Mouse (Mus musculus) c-Kit-positive CD71-positive TER-119-negative erythroid progenitor cells, embryonic 14.5 days (primary cell): ENCODE measurements around the gene Stk39.

Experiments used
- DNase-seq: peaks from one replicate; pipeline ENCODE4 v3.0.0-alpha.2; 2013; ENCODE audit warnings: low read depth

The Stk39 gene

DNA sequence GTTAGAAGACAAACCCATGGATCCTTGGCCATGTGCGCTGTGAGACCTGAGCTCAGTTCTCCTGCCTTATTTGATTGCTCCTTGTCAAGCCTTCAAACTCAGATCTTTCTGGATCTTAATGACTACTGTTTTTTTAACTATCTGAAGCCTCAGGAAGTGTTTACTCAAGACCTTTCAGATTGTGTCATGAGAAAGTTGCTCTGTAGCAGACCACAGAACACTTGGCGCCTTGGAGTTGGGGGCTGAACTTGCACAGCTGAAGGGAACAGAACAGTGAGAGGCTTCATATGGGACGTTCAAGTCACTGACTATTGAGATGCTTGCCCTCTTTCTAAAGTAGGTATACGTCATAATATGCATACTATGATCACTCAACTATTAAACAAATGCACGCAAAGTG is 239.1 kb downstream of the Stk39 start:
- no peak for DNase-seq

DNA sequence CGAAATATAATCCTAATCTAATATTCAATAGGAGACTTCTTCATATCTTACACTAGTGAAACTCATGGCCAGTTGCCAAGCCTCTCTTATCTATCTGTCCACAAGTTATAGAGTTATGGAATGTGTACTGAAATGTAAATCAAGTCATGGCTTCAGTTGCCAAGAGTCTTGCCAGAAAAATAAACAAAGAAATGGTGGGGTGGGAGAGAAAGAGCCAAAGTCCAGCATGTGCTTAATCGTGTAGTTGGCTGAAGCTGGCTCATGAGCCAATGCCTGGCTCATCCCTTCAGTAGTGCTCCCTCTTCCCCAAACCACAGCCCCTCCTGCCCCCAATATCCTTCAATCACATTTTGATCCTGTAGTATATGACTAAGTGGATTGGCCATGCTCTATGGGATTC is 242.2 kb downstream of the Stk39 start:
- no peak for DNase-seq

DNA sequence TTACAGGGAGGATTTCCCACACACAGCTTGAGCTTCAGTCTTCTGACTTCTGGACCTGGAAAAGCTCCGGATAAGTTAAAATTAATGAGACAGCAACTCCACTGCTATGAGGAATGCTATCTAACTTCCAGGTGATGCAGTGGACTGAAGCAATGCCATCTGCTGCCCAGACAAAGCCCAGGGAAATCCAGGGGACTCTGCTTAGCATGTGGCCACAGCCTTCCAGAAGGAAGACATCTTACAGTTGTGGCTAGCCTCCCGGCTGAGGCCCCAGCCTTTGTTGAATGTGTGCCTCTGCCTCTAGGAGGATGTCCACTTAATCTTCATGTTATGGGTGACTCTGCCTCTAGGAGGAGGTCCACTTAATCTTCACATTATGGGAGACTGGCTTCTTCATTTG is 243.0 kb downstream of the Stk39 start:
- DNase-seq, result no peak

DNA sequence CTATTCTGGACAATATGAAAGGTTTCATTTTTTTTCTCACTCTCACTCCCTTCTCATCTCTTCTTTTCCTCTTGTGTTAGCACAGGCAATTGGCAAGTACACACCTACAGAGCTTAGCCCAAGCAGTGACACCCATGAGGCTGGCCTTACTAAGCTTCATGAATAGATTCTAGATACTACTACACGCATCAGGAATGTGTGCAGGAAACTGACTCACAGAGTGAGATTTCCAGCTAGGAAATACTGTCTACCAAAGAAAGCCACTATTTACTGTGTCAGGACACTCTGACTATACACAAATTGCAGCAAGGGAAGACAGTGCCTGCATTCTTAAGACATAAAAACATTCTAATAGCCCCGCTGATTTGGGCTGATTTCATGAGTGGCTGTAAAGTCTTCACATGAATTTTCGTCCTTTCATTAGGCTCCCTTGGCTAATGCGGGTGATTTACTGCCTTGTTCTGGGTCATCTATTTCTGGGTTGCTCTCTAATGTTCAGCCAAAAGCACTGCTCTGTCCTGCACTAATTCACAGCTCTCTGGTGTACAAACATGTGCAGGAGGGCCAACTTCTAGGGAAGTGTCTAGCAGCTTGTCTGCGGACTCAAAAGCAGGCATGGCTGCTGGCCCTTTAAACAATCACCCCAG is 249.7 kb downstream of the Stk39 start:
- no peak for DNase-seq

DNA sequence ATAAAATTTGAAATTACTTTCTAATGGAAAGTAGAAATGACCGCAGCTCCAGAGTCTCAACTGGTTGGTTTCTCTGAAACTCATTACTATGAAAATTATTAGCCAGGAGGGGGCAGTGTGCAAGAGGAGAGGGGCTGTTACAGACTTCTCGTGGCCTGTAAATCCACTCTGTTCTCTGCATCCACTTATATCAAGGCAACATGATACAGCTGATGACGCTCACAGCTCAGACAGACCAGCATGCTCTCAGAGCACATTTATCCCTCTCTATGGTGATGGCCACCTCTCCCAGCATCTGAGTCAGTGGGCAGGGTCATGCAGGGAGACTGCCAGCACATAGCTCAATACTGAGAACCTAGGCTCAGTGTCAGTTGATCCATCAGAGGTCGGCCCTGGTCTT is 250.8 kb downstream of the Stk39 start:
- no peak for DNase-seq

DNA sequence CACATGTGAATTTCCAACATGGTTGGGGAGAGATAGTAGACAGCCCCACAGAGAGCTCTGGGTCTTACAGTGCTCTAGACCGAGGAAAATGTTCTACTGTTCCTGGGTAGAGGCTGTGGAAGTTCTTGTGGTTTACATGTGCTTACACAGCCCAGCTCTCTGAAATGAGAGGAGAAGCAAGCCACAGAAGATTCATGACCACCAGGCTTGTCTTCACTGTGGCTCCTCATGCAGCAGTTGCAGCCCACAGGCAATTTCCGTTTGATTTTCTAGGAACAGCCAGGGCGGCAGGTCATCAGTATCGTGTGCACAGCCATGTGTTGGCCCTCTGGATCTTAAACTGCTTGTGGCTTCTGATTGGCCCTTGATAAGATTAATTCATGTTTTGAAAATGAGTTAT is 252.2 kb downstream of the Stk39 start:
- DNase-seq, result no peak

DNA sequence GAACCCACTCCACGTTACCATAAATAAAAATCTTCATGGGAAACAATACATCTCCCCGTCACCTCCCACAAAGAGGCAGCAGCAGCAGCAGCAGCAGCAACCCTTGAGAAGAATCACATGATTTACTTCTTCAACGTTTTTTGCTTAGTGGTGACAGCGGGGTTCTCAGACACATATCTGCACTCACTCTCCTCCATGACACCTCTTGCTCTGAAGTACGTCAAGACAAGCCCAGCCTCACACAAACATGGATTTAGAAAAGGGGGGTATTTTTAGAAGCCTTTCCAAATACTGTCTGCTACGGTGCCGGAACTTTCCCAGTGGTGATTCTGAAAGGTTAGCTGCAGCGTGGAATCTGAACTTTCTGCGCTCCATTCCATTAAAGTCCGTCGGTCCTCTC is 256.9 kb downstream of the Stk39 start:
- DNase-seq, result no peak

DNA sequence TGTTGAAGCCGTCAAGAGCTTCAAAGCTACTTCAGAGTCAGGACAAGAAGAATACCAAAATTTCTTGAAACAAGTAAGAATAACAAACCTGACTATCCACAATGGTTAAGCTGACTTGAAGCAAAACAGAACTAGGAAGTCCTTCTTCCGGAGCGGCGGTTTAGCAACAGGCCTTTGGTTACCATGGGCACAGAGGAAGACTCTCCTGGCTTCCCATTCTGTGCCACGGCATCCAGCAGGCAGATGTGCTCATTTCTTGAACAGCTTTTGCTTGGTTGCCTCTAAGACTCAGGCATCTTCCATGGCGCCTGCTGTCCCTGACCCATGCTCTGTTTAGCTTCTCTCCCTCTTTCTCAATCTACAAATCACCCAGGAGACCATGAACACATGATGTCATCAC is 257.7 kb downstream of the Stk39 start:
- DNase-seq, result no peak

DNA sequence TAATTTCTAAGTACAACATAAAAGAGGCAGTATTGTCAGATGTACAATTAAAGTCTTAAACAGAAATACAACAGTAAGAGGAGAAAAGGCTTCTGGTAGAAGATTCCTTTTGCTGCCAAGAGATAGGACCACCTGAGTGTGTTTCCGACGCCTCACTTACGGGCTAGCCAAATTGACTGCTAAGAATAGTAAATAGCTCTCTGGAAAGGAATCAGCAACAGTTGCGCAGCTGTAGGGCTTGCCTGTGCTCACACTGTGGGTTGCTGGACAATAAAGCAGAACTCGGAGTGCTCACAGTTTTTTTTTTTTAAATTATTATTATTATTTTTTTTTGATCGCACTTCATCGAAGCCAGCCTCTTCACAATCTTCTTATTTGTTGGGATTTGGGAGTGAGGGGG is 260.6 kb downstream of the Stk39 start:
- no peak for DNase-seq

DNA sequence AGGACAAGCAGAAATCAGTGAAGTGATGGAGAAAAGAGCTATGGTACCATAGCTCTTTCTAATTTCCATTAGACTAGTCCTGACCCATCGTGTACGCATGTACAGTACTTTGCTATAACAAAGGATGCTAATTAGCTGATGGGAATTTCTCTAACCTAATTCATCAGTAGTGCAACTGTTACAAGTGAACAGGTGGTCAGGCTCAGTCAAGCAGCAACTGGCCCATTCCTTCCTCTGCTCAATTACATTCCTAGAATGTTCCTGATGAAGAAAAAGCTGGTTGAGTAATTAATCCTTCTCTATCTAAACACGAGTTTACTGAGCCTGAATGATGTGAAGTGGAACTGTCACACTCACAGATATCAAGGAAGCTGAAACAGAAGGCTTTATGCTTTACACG is 275.8 kb downstream of the Stk39 start:
- no peak for DNase-seq

DNA sequence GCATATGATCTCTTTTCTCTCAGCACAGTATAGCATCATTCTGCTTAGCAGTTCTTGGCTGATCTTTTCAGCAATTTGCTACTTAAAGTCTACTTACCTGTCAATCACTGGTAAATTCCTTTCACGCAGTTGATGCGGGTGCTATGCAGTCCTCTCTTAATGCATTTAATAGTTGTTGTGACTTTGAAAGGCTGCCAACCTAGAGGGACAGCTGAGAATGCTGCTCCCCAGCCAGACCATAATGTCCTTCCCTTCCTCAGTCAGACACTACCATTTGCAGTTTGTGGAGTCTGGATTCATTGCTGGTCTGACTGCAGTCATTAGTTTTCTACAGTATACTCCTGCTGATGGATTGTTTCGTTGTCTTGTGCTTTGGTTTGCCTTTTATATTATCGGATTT is 277.6 kb downstream of the Stk39 start:
- DNase-seq, result no peak

DNA sequence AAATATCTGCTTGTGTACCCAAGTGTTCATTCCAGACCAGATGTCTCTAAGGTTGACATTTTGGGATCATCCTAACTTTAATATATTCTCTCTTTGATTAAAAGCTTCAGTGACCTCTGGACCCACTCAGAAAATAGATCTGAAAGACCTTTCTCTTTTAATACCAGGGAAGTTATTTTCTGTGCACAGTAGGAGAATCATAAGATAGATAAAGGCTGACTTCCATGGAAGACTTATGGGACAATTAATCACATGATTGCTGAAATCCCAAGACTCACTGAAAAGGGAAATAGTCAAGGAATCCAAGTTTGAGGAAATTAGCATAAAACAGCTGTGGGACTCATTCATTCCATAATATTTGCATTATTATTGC is 278.6 kb downstream of the Stk39 start:
- no peak for DNase-seq

DNA sequence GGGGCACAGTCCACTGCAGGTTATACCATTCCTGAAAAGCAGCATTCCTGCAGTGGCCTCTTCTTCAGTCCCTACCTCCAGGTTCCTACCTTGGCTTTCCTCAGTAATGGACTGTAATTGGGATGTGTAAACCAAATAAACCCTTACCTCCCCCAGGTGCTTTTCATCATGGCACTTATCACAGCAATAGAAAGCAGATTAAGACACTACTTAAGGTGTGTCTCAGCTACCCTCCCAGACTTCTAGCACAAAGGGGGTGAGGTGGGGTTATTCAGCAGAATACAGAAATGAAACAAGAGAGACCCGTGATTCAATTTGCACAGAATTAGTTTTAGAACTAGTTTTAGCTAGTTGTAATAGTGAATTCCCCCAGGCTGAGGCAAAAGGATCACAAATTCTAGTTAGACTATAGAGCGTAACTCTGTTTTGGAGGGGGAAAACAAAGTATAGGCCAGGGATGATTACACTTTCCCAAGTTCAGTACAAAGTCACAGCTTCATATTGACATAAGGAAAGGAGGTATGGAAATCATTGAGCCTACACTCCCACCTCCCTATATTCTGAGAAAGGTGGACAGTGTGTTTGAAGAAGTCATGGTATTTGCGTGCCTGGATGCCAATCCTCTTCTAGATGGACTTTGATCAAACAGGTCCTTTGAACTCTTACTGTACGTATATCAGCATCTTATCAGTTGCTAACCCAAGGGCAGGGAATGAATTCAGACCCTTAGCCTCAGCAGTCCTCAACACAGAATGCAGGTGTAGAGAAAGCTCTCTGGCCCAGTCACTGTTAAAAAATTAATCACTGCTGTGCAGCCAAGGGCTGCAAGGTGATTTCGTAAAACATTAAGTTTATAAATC is 279.2 kb downstream of the Stk39 start:
- no peak for DNase-seq

DNA sequence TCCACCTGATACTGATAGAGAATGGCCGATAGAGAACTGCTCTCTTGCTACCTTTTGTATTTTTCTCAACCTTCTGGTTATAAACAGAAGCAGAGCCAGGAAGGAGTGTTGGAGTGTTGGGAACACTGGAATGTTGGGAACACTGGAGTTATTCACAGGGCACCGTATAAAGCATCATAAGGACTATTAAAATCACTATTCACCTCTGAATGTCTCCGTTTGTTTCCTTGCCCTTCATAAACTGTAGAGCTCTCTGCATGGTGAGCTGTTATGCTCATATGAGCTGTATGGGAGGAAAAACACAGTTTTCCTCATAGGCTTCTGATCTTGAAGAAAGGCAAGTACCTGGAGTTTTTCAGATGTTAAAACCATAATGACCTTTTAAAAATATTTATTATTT is 295.6 kb downstream of the Stk39 start:
- no peak for DNase-seq

DNA sequence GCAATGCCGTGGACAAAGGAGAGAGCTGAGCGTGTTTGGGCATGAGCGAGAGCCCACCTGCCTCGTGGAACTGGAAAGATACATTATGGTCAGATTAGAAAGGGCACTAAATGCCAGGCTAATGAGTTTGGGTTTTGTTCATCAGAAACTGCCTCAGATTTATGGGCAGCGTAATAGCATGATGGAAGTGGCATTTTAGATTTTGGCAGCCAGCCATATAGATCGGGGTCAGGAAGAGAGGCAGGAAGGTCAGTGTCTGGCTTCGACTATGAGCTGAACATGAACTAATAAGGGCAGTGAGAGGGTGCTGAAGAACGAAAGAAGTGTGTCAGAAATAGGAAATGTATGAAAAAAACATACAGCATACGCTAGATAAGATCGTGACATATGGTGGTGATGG is 300.8 kb downstream of the Stk39 start:
- DNase-seq, result no peak

DNA sequence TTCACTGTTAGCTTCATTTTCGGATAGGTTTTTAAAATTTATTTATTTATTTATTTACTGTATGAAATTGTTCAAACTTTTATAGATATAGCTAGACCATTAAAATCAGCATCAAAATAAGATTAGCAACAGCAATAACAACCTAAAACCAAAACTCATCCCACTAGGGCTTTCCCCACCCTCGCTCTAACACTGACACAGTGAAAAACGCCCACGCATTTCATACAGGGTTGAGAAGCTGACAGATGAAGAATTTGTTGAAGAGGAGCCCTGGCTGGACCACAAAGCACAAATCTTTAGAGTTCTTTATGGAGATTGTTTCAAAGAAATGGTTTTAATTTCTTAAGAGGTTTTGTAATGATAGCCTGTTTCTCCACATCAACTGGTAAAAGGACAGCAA is 310.1 kb downstream of the Stk39 start:
- DNase-seq, result no peak

DNA sequence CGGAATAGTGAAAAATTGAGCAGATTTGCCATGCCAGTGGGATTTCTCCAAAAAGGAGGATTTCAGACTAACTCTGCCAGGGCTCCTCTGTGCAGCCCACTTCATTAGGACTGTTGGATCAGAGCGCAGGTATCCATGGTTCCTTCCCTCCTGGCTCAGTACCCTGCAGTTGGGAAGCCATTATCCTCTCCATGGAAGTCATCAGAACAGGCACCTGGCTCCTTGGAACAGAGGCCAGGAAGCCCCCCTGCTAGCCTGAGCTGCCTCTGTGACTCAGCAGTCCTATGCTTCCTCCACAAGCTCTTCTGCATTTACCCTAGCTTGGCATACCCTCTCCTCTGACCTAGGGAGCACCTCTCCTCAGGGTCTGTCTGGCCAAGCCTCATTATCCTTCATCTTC is 311.5 kb downstream of the Stk39 start:
- no peak for DNase-seq
